Mouse (Mus musculus): ENCODE results near the gene Lrch1.

- TF ChIP-seq EP300 (IDR thresholded peaks at IDR 0.05; ENCODE audit: low read depth) (no peak), CTCF (IDR thresholded peaks at IDR 0.05; ENCODE audit: low read depth) (no peak)
Observed at GRCm38 (mm10) chr14:74996556-74996955, 48.9 kb upstream of the Lrch1 start.

Measured in liver, embryonic 14.5 days (tissue).